Mouse (Mus musculus): ENCODE data around the gene Pdss2. TPM values are rescaled to one million over a fixed set of nuclear protein-coding genes. Genes with fewer than 3 reads are reported as not detected.

The Pdss2 gene
- polyA plus RNA-seq (2015; fragmentation: Nextera tagmentation; extraction: Ambion mirVana), result 16.4 and 18.0 TPM in 2 replicates

- H3K27me3 ChIP-seq (ENCODE audit: insufficient read depth, low read length), result no peaks in the 10 kb centered on the region
- H3K36me3 ChIP-seq (ENCODE audit: insufficient read depth, low read length), result peaks cover 6% of the 10 kb centered on the region; the same call in 1 of the 2 replicates
- H3K4me1 ChIP-seq (ENCODE audit: insufficient read depth, low read length), result peaks cover 12% of the 10 kb centered on the region; the same call in 1 of the 2 replicates
- H3K4me3 ChIP-seq (ENCODE audit: low read length), result peak within 1 kb of the TSS; percentile 71
- H3K4me2 ChIP-seq (replicated peaks; ENCODE audit: low read depth, low read length), result peak within 1 kb of the TSS; percentile 74
- no peaks in the 10 kb centered on the region for H3K9me3 ChIP-seq (ENCODE audit: low read length)
- ATAC-seq (ENCODE audit: low FRiP score, low TSS enrichment), result peak; percentile 99
- H3K9ac ChIP-seq (replicated peaks; ENCODE audit: low read length), result peak within 1 kb of the TSS; percentile 96
- under 1% methylated on average over 50 of the region's 50 CpGs for WGBS
- peak within 1 kb of the TSS; percentile 94 for H3K27ac ChIP-seq (ENCODE audit: low read length)
Observed at GRCm38 (mm10) chr10:43220910-43221625, at the start of gene Pdss2. Gene Pdss2, plus strand, starts transcription at chr10:43221486.

GRCm38 (mm10) chr10:43172066-43172465, 49.2 kb upstream of the Pdss2 start:
- Histone ChIP-seq H3K9me3 (ENCODE audit: low read length) (no peaks in the 10 kb centered on the region), H3K4me2 (replicated peaks; ENCODE audit: low read depth, low read length) (peak overlapping the region; percentile 98), H3K36me3 (ENCODE audit: insufficient read depth, low read length) (no peaks in the 10 kb centered on the region), H3K9ac (replicated peaks; ENCODE audit: low read length) (no peak overlapping the region), H3K27me3 (ENCODE audit: insufficient read depth, low read length) (peaks cover 44% of the 10 kb centered on the region), H3K4me3 (ENCODE audit: low read length) (peak overlapping the region; percentile 63), H3K27ac (ENCODE audit: low read length) (no peak overlapping the region), H3K4me1 (ENCODE audit: insufficient read depth, low read length) (peaks cover 26% of the 10 kb centered on the region)
- WGBS, result 3% methylated on average over 7 of the region's 7 CpGs
- ATAC-seq (ENCODE audit: low FRiP score, low TSS enrichment), result no peak

GRCm38 (mm10) chr10:43172554-43172953, 48.7 kb upstream of the Pdss2 start:
- H3K27me3 ChIP-seq (ENCODE audit: insufficient read depth, low read length), result peaks cover 46% of the 10 kb centered on the region
- H3K27ac ChIP-seq (ENCODE audit: low read length), result no peak overlapping the region
- H3K36me3 ChIP-seq (ENCODE audit: insufficient read depth, low read length), result no peaks in the 10 kb centered on the region
- H3K9me3 ChIP-seq (ENCODE audit: low read length), result no peaks in the 10 kb centered on the region
- H3K4me1 ChIP-seq (ENCODE audit: insufficient read depth, low read length), result peaks cover 26% of the 10 kb centered on the region
- H3K4me2 ChIP-seq (replicated peaks; ENCODE audit: low read depth, low read length), result peak overlapping the region; percentile 98
- 4% methylated on average over 8 of the region's 8 CpGs for WGBS
- peak overlapping the region; percentile 63 for H3K4me3 ChIP-seq (ENCODE audit: low read length)
- no peak for ATAC-seq (ENCODE audit: low FRiP score, low TSS enrichment)
- peak overlapping the region; percentile 68 for H3K9ac ChIP-seq (replicated peaks; ENCODE audit: low read length)

GRCm38 (mm10) chr10:43173141-43173827, 48.0 kb upstream of the Pdss2 start:
- Histone ChIP-seq H3K4me1 (ENCODE audit: insufficient read depth, low read length) (peaks cover 24% of the 10 kb centered on the region), H3K4me3 (ENCODE audit: low read length) (peak overlapping the region; percentile 63), H3K27ac (ENCODE audit: low read length) (no peak overlapping the region), H3K27me3 (ENCODE audit: insufficient read depth, low read length) (peaks cover 44% of the 10 kb centered on the region), H3K9ac (replicated peaks; ENCODE audit: low read length) (peak overlapping the region; percentile 68), H3K9me3 (ENCODE audit: low read length) (no peaks in the 10 kb centered on the region), H3K36me3 (ENCODE audit: insufficient read depth, low read length) (no peaks in the 10 kb centered on the region), H3K4me2 (replicated peaks; ENCODE audit: low read depth, low read length) (peak overlapping the region; percentile 98)
- WGBS, result under 1% methylated on average over 53 of the region's 53 CpGs
- ATAC-seq (ENCODE audit: low FRiP score, low TSS enrichment), result peak; percentile 56

GRCm38 (mm10) chr10:43173828-43174325, 47.4 kb upstream of the Pdss2 start:
- peaks cover 46% of the 10 kb centered on the region for H3K27me3 ChIP-seq (ENCODE audit: insufficient read depth, low read length)
- peak overlapping the region; percentile 68 for H3K9ac ChIP-seq (replicated peaks; ENCODE audit: low read length)
- no peak overlapping the region for H3K27ac ChIP-seq (ENCODE audit: low read length)
- H3K9me3 ChIP-seq (ENCODE audit: low read length), result no peaks in the 10 kb centered on the region
- WGBS, result under 1% methylated on average over 22 of the region's 38 CpGs
- no peaks in the 10 kb centered on the region for H3K36me3 ChIP-seq (ENCODE audit: insufficient read depth, low read length)
- ATAC-seq (ENCODE audit: low FRiP score, low TSS enrichment), result 0 out of 2 replicates have a peak, but pooled peaks have one; percentile 39
- H3K4me1 ChIP-seq (ENCODE audit: insufficient read depth, low read length), result peaks cover 24% of the 10 kb centered on the region
- H3K4me2 ChIP-seq (replicated peaks; ENCODE audit: low read depth, low read length), result peak overlapping the region; percentile 98
- H3K4me3 ChIP-seq (ENCODE audit: low read length), result peak overlapping the region; percentile 63

- Histone ChIP-seq H3K4me3 (ENCODE audit: low read length) (peak within 1 kb of the TSS; percentile 63), H3K27me3 (ENCODE audit: insufficient read depth, low read length) (peaks cover 43% of the 10 kb centered on the region), H3K4me2 (replicated peaks; ENCODE audit: low read depth, low read length) (peak within 1 kb of the TSS; percentile 98), H3K36me3 (ENCODE audit: insufficient read depth, low read length) (no peaks in the 10 kb centered on the region), H3K4me1 (ENCODE audit: insufficient read depth, low read length) (peaks cover 24% of the 10 kb centered on the region), H3K27ac (ENCODE audit: low read length) (peak within 1 kb of the TSS; percentile 53; the same call in 1 of the 2 replicates), H3K9me3 (ENCODE audit: low read length) (no peaks in the 10 kb centered on the region), H3K9ac (replicated peaks; ENCODE audit: low read length) (peak within 1 kb of the TSS; percentile 68)
- peak; percentile 74 for ATAC-seq (ENCODE audit: low FRiP score, low TSS enrichment)
- WGBS, result under 1% methylated on average over 78 of the region's 91 CpGs
Observed at GRCm38 (mm10) chr10:43174326-43175155, 46.7 kb upstream of the Pdss2 start, which contains the start of the genes Sobp and 9030612E09Rik. Gene Sobp, minus strand, starts transcription at chr10:43174530. Gene 9030612E09Rik, plus strand, starts transcription at chr10:43174704.

GRCm38 (mm10) chr10:43175156-43175601, 46.1 kb upstream of the Pdss2 start:
- peak; percentile 25; the same call in 1 of the 2 replicates for ATAC-seq (ENCODE audit: low FRiP score, low TSS enrichment)
- Histone ChIP-seq H3K27me3 (ENCODE audit: insufficient read depth, low read length) (peaks cover 42% of the 10 kb centered on the region), H3K4me2 (replicated peaks; ENCODE audit: low read depth, low read length) (peak overlapping the region; percentile 98), H3K36me3 (ENCODE audit: insufficient read depth, low read length) (no peaks in the 10 kb centered on the region), H3K4me3 (ENCODE audit: low read length) (peak overlapping the region; percentile 63), H3K4me1 (ENCODE audit: insufficient read depth, low read length) (peaks cover 24% of the 10 kb centered on the region), H3K27ac (ENCODE audit: low read length) (peak overlapping the region; percentile 53; the same call in 1 of the 2 replicates), H3K9me3 (ENCODE audit: low read length) (no peaks in the 10 kb centered on the region), H3K9ac (replicated peaks; ENCODE audit: low read length) (peak overlapping the region; percentile 68)
- 2% methylated on average over 18 of the region's 18 CpGs for WGBS

- Histone ChIP-seq H3K4me1 (ENCODE audit: insufficient read depth, low read length) (peaks cover 1% of the 10 kb centered on the region), H3K9me3 (ENCODE audit: low read length) (0 out of 2 replicates have a peak, but pooled peaks cover 7% of the 10 kb centered on the region), H3K27me3 (ENCODE audit: insufficient read depth, low read length) (peaks cover 20% of the 10 kb centered on the region), H3K36me3 (ENCODE audit: insufficient read depth, low read length) (no peaks in the 10 kb centered on the region), H3K4me3 (ENCODE audit: low read length) (no peak overlapping the region), H3K4me2 (replicated peaks; ENCODE audit: low read depth, low read length) (no peak overlapping the region), H3K9ac (replicated peaks; ENCODE audit: low read length) (no peak overlapping the region), H3K27ac (ENCODE audit: low read length) (no peak overlapping the region)
- WGBS, result 42% methylated on average over 5 of the region's 5 CpGs
- no peak for ATAC-seq (ENCODE audit: low FRiP score, low TSS enrichment)
Observed at GRCm38 (mm10) chr10:43180313-43180912, 40.9 kb upstream of the Pdss2 start.

- Histone ChIP-seq H3K4me1 (ENCODE audit: insufficient read depth, low read length) (no peaks in the 10 kb centered on the region), H3K4me2 (replicated peaks; ENCODE audit: low read depth, low read length) (no peak overlapping the region), H3K36me3 (ENCODE audit: insufficient read depth, low read length) (no peaks in the 10 kb centered on the region), H3K27ac (ENCODE audit: low read length) (no peak overlapping the region), H3K9ac (replicated peaks; ENCODE audit: low read length) (no peak overlapping the region), H3K4me3 (ENCODE audit: low read length) (no peak overlapping the region), H3K27me3 (ENCODE audit: insufficient read depth, low read length) (no peaks in the 10 kb centered on the region), H3K9me3 (ENCODE audit: low read length) (no peaks in the 10 kb centered on the region)
- 88% methylated on average over 2 of the region's 2 CpGs for WGBS
- ATAC-seq (ENCODE audit: low FRiP score, low TSS enrichment), result no peak
Observed at GRCm38 (mm10) chr10:43200206-43200605, 21.1 kb upstream of the Pdss2 start.

All from kidney, embryonic 16.5 days (tissue).